Mouse (Mus musculus): ENCODE measurements around the gene Npff.

Gene Npff

GRCm38 (mm10) chr15:102520416-102520815 is 4.3 kb downstream of the Npff start:
- in situ Hi-C loops (cut with MboI, MseI) = no loop called here

GRCm38 (mm10) chr15:102519211-102520141 is 5.3 kb downstream of the Npff start:
- in situ Hi-C loops (cut with MboI, MseI) = loop anchor here (5.0 kb wide), 1 partner anchor 47 kb away; the partner anchor contains the start of gene Pcbp2

GRCm38 (mm10) chr15:102518859-102519201 is 5.9 kb downstream of the Npff start:
- in situ Hi-C loops (cut with MboI, MseI) = loop anchor here (5.0 kb wide), 1 partner anchor 47 kb away; the partner anchor contains the start of gene Pcbp2

GRCm38 (mm10) chr15:102517976-102518858 is 6.5 kb downstream of the Npff start, which contains the start of gene Tarbp2:
Tarbp2 (plus strand) TSS chr15:102518192.
- in situ Hi-C loops (cut with MboI, MseI) = loop anchor here (5.0 kb wide), 1 partner anchor 46 kb away; the partner anchor contains the start of gene Pcbp2

- in situ Hi-C loops (cut with MboI, MseI) = loop anchor here (5.0 kb wide), 1 partner anchor 45 kb away; the partner anchor contains the start of gene Pcbp2
These were observed 7.1 kb downstream of the Npff start for GRCm38 (mm10) chr15:102517631-102517975.

- in situ Hi-C loops (cut with MboI, MseI) = loop anchor here (5.0 kb wide), 1 partner anchor 45 kb away; the partner anchor contains the start of gene Pcbp2
These were observed 7.9 kb downstream of the Npff start, which contains the start of gene Map3k12 for GRCm38 (mm10) chr15:102516728-102517404. Map3k12 (minus strand) TSS chr15:102517064.

GRCm38 (mm10) chr15:102516293-102516692 is 8.4 kb downstream of the Npff start:
- in situ Hi-C loops (cut with MboI, MseI) = loop anchor here (5.0 kb wide), 1 partner anchor 44 kb away; the partner anchor contains the start of gene Pcbp2

- in situ Hi-C loops (cut with MboI, MseI) = loop anchor here (5.0 kb wide), 1 partner anchor 43 kb away; the partner anchor contains the start of gene Pcbp2
These were observed 9.0 kb downstream of the Npff start for GRCm38 (mm10) chr15:102515791-102516190.

- in situ Hi-C loops (cut with MboI, MseI) = loop anchor here (5.0 kb wide), 1 partner anchor 43 kb away; the partner anchor contains the start of gene Pcbp2
These were observed 9.5 kb downstream of the Npff start for GRCm38 (mm10) chr15:102515261-102515660.

- in situ Hi-C loops (cut with MboI, MseI) = no loop called here
These were observed 11.7 kb downstream of the Npff start for GRCm38 (mm10) chr15:102513004-102513403.

- in situ Hi-C loops (cut with MboI, MseI) = no loop called here
These were observed 12.3 kb downstream of the Npff start for GRCm38 (mm10) chr15:102512471-102512870.

GRCm38 (mm10) chr15:102512010-102512409 is 12.7 kb downstream of the Npff start:
- in situ Hi-C loops (cut with MboI, MseI) = no loop called here

GRCm38 (mm10) chr15:102511285-102511833 is 13.4 kb downstream of the Npff start:
- in situ Hi-C loops (cut with MboI, MseI) = no loop called here

- in situ Hi-C loops (cut with MboI, MseI) = no loop called here
These were observed 14.0 kb downstream of the Npff start for GRCm38 (mm10) chr15:102510590-102511284.

GRCm38 (mm10) chr15:102510110-102510509 is 14.6 kb downstream of the Npff start:
- in situ Hi-C loops (cut with MboI, MseI) = no loop called here

GRCm38 (mm10) chr15:102508336-102508735 is 16.4 kb downstream of the Npff start:
- in situ Hi-C loops (cut with MboI, MseI) = no loop called here

GRCm38 (mm10) chr15:102507561-102507960 is 17.2 kb downstream of the Npff start:
- in situ Hi-C loops (cut with MboI, MseI) = no loop called here

GRCm38 (mm10) chr15:102506864-102507263 is 17.9 kb downstream of the Npff start:
- in situ Hi-C loops (cut with MboI, MseI) = no loop called here

GRCm38 (mm10) chr15:102506464-102506830 is 18.3 kb downstream of the Npff start:
- in situ Hi-C loops (cut with MboI, MseI) = no loop called here

All from T-helper 1 cell (primary cell).